Mouse (Mus musculus) small intestine, adult 2 months (tissue): ENCODE measurements around the gene Gm11111.

ENCODE experiments used
- CTCF ChIP-seq: fragments of 200-500 bp; IDR thresholded peaks from 2 replicates; pipeline ENCODE4 v1.5.1; 2012; ENCODE audit warnings: low read depth, mild to moderate bottlenecking, control low read depth, inconsistent platforms, low read length, moderate library complexity, mixed read lengths; ENCODE audit not compliant: insufficient replicate concordance, insufficient read length; ENCODE audit errors: extremely low read depth
- POLR2A ChIP-seq: fragments of 200-500 bp; IDR thresholded peaks from 2 replicates; pipeline ENCODE4 v1.6.1; 2012; ENCODE audit warnings: low read depth, mild to moderate bottlenecking, control low read depth, inconsistent platforms, low read length, moderate library complexity

GRCm38 (mm10) chr5:98563801-98564200 lies 11.3 kb downstream of the Gm11111 start:
- TF ChIP-seq POLR2A (no peak), CTCF (no peak)
